Mouse (Mus musculus): ENCODE results near the gene Flad1.

DNA sequence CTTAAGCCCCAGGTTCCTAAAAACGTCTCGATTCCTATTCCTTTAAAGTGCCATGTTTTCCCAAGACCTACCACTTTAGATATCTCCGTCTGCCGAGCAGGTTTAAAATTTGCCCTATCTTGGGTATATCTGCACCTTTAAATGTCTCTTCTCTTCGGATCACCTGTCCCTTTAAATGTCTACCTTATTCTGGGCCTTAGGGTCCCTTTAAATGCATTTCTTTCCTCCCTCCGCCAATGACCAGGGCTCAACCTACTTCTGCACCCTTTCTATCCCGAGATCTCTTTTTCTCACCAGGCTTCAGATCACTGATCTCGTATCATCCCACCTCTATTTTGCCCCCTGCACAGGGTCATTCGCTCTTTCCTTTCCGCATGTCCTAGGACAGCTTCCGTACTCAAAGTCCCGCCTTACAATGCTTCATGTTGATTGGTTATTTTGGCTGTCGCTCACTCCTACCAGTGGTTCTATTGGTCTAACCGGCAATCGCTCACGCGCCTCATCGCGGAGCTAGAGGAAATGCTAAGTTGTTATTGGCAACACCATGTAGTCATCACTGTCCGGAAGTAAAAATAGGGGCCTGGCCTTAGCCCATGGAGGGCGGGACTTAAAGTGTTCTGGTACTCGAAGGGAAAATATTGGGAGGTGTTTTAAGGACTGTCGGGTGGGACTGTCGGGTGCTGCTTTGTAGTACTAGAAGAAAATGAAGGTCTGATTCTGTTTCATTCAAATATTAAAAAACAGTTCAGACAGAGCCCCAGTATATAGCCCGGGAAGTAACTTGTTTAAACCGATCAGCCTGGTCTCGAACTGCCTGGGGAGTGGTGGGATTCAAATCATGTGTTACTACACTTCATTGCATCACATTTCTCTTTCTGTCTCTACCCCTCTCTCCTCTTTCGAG is at the start of gene Flad1:
- TF ChIP-seq POLR2A (IDR thresholded peaks at IDR 0.05; ENCODE audit: low read depth, low read length) (peak; percentile 46; the same call in 1 of the 2 replicates), CTCF (IDR thresholded peaks at IDR 0.05; ENCODE audit: extremely low read depth, insufficient read depth, insufficient read length, insufficient replicate concordance) (no peak)
